Mouse (Mus musculus) lung, postnatal 0 days (tissue): ENCODE measurements around the gene Aldh6a1. TPM values are rescaled to one million over a fixed set of nuclear protein-coding genes. Genes with fewer than 3 reads are reported as not detected.

Experiments
- ATAC-seq: fragments of 200-750 bp; cut with Nextera tagmentation; 2 replicates; pipeline ENCODE4 v1.8.0; 2017; ENCODE audit warnings: moderate library complexity
- DNase-seq: peaks from one replicate; pipeline ENCODE4 v3.0.0-alpha.2; 2016; ENCODE audit warnings: low spot score
- H3K27ac ChIP-seq: fragments of 300-500 bp; sonication (generic); 2 replicates; pipeline ENCODE4 v1.5.1; 2014; ENCODE audit warnings: antibody characterized with exemption, mild to moderate bottlenecking, low read length, mixed read lengths
- H3K27me3 ChIP-seq: fragments of 300-500 bp; sonication (generic); replicated peaks from 2 replicates; pipeline ENCODE4 v1.6.1; 2014; ENCODE audit warnings: low read length, mixed read lengths; ENCODE audit not compliant: insufficient read depth
- H3K36me3 ChIP-seq: fragments of 300-500 bp; sonication (generic); 2 replicates; pipeline ENCODE4 v1.6.1; 2014; ENCODE audit warnings: low read length, mixed read lengths; ENCODE audit not compliant: insufficient read depth
- H3K4me1 ChIP-seq: fragments of 300-500 bp; sonication (generic); 2 replicates; pipeline ENCODE4 v1.6.1; 2014; ENCODE audit warnings: antibody characterized with exemption, low read depth, low read length, mixed read lengths; ENCODE audit not compliant: insufficient read depth
- H3K4me2 ChIP-seq: fragments of 300-500 bp; sonication (generic); replicated peaks from 2 replicates; pipeline ENCODE4 v1.6.1; 2014; ENCODE audit warnings: low read depth, mild to moderate bottlenecking, low read length, moderate library complexity, mixed read lengths
- H3K4me3 ChIP-seq: fragments of 300-500 bp; sonication (generic); 2 replicates; pipeline ENCODE4 v1.5.1; 2014; ENCODE audit warnings: low read depth, low read length
- H3K9ac ChIP-seq: fragments of 300-500 bp; sonication (generic); replicated peaks from 2 replicates; pipeline ENCODE4 v1.6.1; 2014; ENCODE audit warnings: low read depth, mild to moderate bottlenecking
- H3K9me3 ChIP-seq: fragments of 300-500 bp; sonication (generic); 2 replicates; pipeline ENCODE4 v1.6.1; 2016; ENCODE audit warnings: low read length, mixed read lengths
- CTCF ChIP-seq: IDR thresholded peaks from 2 replicates; pipeline ENCODE4 v1.5.1; 2016; ENCODE audit warnings: antibody characterized with exemption, mild to moderate bottlenecking
- EP300 ChIP-seq: IDR thresholded peaks from 2 replicates; pipeline ENCODE4 v1.6.1; 2016; ENCODE audit warnings: antibody characterized with exemption, mild to moderate bottlenecking, control low read depth
- WGBS: fragments of 180-500 bp; shearing (Covaris S2); extraction: QIAGEN DNeasy Blood & Tissue Kit; methylation state at CpG from one replicate; pipeline ENCODE4 v1.1.7; 2014; 5-methylcytosine and 5-hydroxymethylcytosine counted together
- polyA plus RNA-seq: library from polyadenylated mRNA; unstranded; fragments of >200 nt; fragmentation: Nextera tagmentation; extraction: Ambion mirVana; gene quantifications from 2 replicates; pipeline ENCODE4 v1.2.1, GENCODE M21; 2015

The Aldh6a1 gene
- polyA plus RNA-seq, 1 experiment from 2014 or later, result 52.1 TPM

DNA sequence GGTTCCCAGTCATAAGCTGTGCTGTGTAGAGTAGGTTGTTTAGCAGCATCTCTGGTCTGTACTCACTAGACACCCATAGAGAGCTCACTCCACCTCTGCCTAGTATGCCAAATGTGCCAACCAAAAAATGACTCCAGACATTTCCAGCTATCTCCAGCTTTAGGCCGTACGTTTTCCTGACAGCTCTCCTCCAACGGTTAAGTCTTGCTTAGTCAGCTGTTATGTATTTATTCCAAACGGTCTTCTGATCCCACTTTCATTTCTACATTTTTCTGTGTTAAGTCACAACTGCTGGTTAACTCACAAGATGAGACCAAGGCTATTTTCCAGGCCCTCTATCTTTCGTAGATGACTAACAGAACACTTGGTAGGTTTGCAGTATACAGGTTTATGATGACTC, 52.2 kb downstream of the Aldh6a1 start:
- Histone ChIP-seq H3K27ac (no peak overlapping the region), H3K4me2 (no peak overlapping the region), H3K9ac (no peak overlapping the region), H3K9me3 (no peaks in the 10 kb centered on the region), H3K4me1 (no peaks in the 10 kb centered on the region), H3K36me3 (0 out of 2 replicates have a peak, but pooled peaks cover 3% of the 10 kb centered on the region), H3K27me3 (no peaks in the 10 kb centered on the region), H3K4me3 (no peak overlapping the region)
- TF ChIP-seq CTCF (no peak), EP300 (no peak)
- 65% methylated on average over 5 of the region's 5 CpGs for WGBS
- ATAC-seq, result no peak
- DNase-seq, result no peak

DNA sequence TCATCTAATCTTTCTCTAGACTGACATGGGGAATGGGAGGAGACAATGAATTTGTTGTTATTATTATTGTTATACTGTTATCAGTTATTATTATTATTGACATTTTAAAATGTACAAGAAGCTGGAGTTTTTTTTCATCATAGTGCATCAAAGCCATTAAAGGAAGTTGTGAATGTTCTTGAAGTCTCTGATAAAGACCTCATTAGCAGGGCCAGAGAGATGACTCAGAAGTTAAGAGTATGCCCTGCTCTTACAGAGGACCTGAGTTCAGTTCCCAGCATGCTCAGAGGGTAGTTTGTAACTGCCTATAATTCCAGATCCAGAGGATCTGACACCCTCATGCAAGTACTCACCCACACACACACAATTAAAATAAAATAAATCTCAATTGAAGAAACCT, 53.1 kb downstream of the Aldh6a1 start:
- no peak overlapping the region for H3K9ac ChIP-seq
- 0 out of 2 replicates have a peak, but pooled peaks cover 3% of the 10 kb centered on the region for H3K36me3 ChIP-seq
- no peaks in the 10 kb centered on the region for H3K27me3 ChIP-seq
- no peak overlapping the region for H3K4me3 ChIP-seq
- H3K9me3 ChIP-seq, result no peaks in the 10 kb centered on the region
- TF ChIP-seq CTCF (no peak), EP300 (no peak)
- no peak for DNase-seq
- no peaks in the 10 kb centered on the region for H3K4me1 ChIP-seq
- H3K27ac ChIP-seq, result no peak overlapping the region
- ATAC-seq, result no peak
- no peak overlapping the region for H3K4me2 ChIP-seq

DNA sequence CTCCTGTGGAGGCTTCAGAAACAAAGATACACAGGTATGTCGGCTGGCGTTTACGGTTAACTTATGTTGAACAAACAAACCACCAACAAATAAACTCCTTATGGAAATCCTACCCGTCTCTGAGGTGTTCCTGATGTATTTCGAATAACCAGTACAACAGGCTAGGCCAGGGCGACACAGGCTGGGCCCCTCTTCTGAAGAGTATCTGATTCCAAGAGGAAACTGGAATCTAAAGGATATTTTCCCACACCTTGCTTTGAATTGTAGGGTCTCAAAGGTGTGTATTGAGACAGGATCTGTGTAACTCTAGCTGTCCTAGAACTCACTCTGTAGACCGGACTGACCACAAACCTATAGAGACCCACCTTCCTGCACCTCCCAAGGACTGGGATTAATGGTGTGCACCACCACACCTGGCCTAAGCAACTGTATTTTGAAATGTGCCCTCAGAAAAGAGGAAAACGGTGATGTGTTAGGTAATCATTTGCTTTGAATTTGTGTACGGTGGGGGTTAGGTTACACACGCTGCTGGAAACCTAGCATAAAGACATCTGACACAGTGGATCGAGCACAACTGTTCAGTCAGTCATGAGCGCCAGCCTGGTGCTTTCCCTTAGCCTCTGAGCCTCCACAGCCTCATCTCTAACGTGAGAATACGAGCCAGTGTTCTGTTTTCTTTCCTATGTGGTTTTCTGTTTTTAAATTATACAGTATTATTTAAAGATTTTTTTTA, 53.7 kb downstream of the Aldh6a1 start:
- 82% methylated on average over 14 of the region's 14 CpGs for WGBS
- H3K27ac ChIP-seq, result no peak overlapping the region
- TF ChIP-seq EP300 (no peak), CTCF (no peak)

DNA sequence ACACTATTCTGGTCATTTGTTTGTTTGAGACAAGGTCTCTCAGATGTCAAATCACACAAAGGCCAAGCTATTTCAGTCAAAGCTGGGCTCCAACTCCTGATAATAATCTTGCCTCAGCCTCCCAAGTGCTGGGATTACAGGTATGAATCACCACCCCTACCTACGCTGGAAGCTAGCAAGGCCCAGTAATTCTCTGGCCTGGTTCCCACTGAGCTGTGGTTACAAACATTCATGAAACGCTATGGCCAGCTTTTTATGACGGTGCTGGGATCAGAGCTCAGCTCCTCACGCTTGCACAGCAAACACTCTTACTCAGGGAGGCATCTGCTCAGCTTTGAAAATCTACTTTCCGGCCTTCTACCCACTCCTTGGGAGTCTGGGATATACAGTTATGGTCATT, 57.0 kb downstream of the Aldh6a1 start:
- ATAC-seq (no peak), DNase-seq (no peak)
- Histone ChIP-seq H3K9ac (no peak overlapping the region), H3K36me3 (0 out of 2 replicates have a peak, but pooled peaks cover 3% of the 10 kb centered on the region), H3K4me2 (no peak overlapping the region), H3K27ac (no peak overlapping the region), H3K27me3 (no peaks in the 10 kb centered on the region), H3K4me1 (no peaks in the 10 kb centered on the region), H3K4me3 (no peak overlapping the region), H3K9me3 (no peaks in the 10 kb centered on the region)
- WGBS, result 87% methylated on average over 5 of the region's 5 CpGs
- no peak for TF ChIP-seq EP300
- no peak for TF ChIP-seq CTCF

More for the DNA sequence above, 53.7 kb downstream of the Aldh6a1 start:
- Histone ChIP-seq H3K9me3 (no peaks in the 10 kb centered on the region), H3K4me3 (no peak overlapping the region), H3K4me2 (no peak overlapping the region), H3K9ac (no peak overlapping the region), H3K4me1 (no peaks in the 10 kb centered on the region), H3K36me3 (0 out of 2 replicates have a peak, but pooled peaks cover 3% of the 10 kb centered on the region), H3K27me3 (no peaks in the 10 kb centered on the region)
- ATAC-seq (no peak), DNase-seq (no peak)

DNA sequence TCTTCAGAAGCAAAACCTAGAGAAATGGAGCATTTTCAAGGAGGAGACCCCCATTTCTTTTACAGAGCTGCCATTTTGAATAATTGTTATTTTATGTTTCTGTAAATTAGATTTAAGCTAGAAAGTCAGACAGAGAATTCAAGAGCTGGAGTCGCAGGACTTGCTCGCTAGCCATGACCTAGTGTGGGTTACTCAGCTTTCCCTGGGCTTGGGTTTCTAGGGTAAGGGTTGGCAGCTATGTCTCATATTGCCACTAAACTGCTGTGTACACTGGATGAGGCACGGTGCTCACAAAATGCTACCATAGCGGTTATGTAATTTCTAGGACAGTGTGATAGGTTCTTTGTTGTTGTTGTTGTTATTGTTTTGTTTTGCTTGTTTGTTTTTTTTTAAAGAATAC, 58.1 kb downstream of the Aldh6a1 start:
- no peak for TF ChIP-seq EP300
- TF ChIP-seq CTCF, result no peak
- Histone ChIP-seq H3K4me3 (no peak overlapping the region), H3K36me3 (0 out of 2 replicates have a peak, but pooled peaks cover 3% of the 10 kb centered on the region), H3K9me3 (no peaks in the 10 kb centered on the region), H3K9ac (no peak overlapping the region), H3K27me3 (no peaks in the 10 kb centered on the region), H3K27ac (no peak overlapping the region), H3K4me2 (no peak overlapping the region), H3K4me1 (no peaks in the 10 kb centered on the region)
- 95% methylated on average over 4 of the region's 4 CpGs for WGBS
- ATAC-seq (no peak), DNase-seq (no peak)

DNA sequence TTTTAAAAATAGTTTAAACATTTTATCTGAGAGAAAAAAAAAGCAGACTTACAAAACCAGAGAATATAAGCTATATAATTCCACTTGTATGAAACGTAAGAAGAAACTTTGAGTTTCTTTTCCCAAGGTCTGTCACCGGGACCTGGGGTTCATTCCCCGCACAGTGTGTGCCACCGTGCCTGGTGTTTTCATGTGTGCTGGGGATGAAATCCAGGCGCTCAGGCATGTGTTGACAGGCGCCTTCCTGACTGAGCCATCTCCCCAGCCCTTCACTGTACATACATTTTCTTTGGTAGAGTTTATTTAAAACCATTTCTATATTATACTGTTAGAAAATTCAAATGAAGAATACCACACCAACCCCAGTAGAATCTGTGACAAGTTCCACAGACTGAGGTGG, 60.5 kb downstream of the Aldh6a1 start:
- no peak overlapping the region for H3K4me2 ChIP-seq
- ATAC-seq, result no peak
- WGBS, result 82% methylated on average over 6 of the region's 6 CpGs
- no peaks in the 10 kb centered on the region for H3K4me1 ChIP-seq
- H3K36me3 ChIP-seq, result no peaks in the 10 kb centered on the region
- no peak overlapping the region for H3K9ac ChIP-seq
- TF ChIP-seq CTCF (no peak), EP300 (no peak)
- no peak overlapping the region for H3K27ac ChIP-seq
- no peak for DNase-seq
- H3K4me3 ChIP-seq, result no peak overlapping the region
- no peaks in the 10 kb centered on the region for H3K27me3 ChIP-seq
- no peaks in the 10 kb centered on the region for H3K9me3 ChIP-seq
